Mouse (Mus musculus): ENCODE results near the gene Phlpp2.
"Not testable (repeated sequence)": the region's sequence is repeated elsewhere in the genome, so short reads cannot be mapped to it uniquely, and the experiment has no call there.

Gene Phlpp2

DNA sequence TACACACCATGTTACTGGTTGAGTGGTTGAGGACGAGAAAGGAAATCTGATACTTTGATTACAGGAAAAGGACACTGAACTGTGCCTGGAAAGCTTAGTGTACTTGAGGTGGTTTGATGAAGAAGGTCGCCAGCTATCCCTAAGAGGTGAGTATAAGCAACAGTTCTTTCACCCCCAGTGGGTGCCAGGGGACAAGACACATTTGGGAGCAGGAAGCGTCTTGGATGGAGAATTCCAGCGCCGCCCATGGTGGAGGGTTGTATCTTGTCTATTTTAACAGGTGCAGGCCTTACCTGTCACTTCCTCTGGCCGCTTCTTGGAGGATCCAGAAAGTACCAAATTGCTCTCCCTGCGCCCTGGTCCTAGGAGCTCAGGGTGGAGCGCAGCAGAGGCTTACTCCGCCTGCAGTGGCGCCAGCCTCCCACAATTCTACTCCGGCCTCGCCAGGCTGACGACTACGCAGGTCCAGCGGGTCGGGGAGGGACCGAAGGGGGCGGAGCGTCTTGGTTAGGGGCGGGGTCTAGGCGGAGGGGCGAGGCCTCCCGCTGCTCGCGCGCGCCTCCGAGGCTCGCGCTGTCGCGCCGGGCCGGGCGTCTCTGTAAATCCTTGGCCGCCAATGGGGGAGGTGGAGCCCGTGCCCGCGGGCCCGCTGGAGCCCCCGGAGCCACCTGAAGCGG, at the start of gene Phlpp2:
Phlpp2 (plus strand) TSS at position 540 of the 677 bp plus-strand sequence.
- DNase-seq (ENCODE audit: low spot score): peak; percentile 96

DNA sequence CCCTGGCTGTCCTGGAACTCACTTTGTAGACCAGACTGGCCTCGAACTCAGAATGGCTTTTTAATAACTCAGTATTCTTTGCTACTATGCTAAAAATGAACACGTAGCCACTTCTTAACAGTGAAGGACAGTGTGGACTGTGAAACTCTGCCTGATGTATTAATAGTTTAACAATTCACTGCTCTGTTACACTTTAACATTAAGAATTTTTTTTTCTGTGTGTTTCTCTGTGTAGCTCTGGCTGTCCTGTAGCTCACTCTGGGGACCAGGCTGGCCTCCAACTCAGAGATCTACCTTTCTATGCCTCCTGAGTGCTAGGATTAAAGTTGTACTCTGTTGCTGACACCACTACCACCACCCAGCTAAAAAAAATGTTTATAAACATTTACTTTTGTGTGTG, 44.8 kb upstream of the Phlpp2 start:
- DNase-seq (ENCODE audit: low spot score): no peak

DNA sequence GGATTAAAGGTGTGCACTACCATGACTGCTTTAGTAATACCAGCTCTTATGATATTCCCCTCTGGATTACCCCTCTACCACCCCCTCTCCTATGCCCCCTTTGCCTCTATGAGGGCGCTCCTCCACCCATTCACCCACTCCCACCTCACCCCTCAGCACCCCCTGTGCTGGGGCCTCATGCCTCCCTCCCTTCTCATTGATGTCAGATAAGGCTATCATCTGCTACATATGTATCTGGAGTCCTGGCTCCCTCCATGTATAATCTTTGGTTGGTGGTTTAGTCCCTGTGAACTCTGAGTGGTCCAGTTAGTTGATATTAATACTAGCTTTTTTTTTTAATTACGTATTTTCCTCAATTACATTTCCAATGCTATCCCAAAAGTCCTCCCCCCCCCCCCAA, 28.5 kb upstream of the Phlpp2 start:
- DNase-seq (ENCODE audit: low spot score): no peak

- DNase-seq (ENCODE audit: low spot score): no peak
Measured at GRCm38 (mm10) chr8:109842468-109842867, 25.9 kb upstream of the Phlpp2 start.

- DNase-seq (ENCODE audit: low spot score): no peak
Measured at GRCm38 (mm10) chr8:109847866-109848265, 20.5 kb upstream of the Phlpp2 start.

DNA sequence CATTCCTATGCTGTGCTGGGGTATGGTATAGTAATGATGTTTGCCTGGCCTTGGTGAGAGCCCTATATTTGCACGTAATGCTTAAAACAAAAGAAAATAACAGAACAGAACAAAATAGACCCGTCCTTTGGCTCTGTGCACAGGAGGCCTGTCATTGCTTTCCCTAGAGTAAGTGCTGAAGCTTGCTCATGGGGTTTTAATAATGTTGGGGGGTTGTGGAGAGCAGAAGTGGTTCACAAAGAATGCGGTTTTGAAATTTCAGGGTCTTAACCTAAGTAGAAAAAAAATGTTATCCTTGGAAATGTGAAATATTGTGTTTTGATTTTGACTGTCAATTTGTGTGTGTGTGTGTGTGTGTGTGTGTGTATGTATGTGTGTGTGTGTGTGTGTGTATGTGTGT, 19.4 kb upstream of the Phlpp2 start:
- no peak for DNase-seq (ENCODE audit: low spot score)

DNA sequence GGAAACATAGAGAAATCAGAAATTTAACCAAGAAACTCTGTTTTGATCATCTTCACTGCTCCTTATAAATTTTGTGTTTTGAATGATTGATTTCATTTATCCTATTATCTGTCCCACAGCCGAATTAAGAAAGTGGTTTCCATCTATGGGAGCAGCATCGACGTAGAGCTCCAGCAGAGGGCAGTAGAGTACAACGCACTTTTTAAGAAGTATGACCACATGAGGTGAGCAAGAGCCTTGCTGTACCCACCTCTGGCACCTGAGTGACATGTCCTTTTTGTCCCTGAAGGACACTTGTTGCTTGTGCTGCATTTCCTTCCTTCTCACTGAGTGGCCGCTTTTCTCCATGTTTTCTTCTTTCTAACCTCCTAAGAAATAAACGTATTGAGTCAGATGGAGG, 14.9 kb upstream of the Phlpp2 start:
- peak; percentile 86 for DNase-seq (ENCODE audit: low spot score)

- DNase-seq (ENCODE audit: low spot score): no peak
Measured at GRCm38 (mm10) chr8:109854522-109854921, 13.8 kb upstream of the Phlpp2 start.

DNA sequence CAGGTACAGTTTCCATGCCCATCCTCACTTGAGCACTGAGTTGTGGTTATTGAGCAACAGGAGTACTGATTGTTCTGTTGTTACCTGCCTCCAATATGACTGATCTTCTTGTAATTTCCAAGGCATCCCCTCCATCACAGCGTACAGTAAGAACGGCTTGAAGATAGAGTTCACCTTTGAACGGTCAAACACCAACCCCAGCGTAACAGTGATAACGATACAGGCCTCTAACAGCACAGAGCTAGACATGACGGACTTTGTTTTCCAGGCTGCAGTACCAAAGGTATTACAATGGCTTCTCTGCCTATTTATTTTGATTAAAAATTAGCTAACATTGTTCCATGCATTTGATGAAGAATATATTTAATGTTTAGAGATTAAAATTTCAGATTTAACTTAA, 12.9 kb upstream of the Phlpp2 start:
- DNase-seq (ENCODE audit: low spot score): no peak

- no peak for DNase-seq (ENCODE audit: low spot score)
Measured at GRCm38 (mm10) chr8:109863398-109863797, 4.9 kb upstream of the Phlpp2 start.

DNA sequence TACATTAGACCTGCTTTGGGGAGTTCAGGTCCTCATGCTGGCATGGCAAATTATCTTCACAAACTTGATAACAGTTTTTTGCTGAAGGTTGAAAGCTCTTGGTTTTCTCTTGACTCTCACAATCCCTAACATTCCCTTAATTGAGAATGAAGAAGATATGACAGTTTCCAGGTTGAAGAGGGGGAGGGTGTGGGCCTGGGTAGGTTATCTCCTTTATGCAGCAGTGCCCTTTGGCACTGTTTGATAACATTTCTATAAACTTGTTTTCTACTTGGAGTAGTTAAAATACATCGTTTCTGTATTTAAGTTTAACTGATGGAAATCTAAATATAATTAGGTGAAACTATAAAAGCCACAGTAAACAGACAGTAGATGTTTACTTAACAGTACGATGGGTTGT, 3.5 kb upstream of the Phlpp2 start:
- DNase-seq (ENCODE audit: low spot score): no peak

- DNase-seq (ENCODE audit: low spot score): no peak
Measured at GRCm38 (mm10) chr8:109865536-109865935, 2.8 kb upstream of the Phlpp2 start.

GRCm38 (mm10) chr8:109866690-109867089, 1.7 kb upstream of the Phlpp2 start:
- DNase-seq (ENCODE audit: low spot score): no peak

DNA sequence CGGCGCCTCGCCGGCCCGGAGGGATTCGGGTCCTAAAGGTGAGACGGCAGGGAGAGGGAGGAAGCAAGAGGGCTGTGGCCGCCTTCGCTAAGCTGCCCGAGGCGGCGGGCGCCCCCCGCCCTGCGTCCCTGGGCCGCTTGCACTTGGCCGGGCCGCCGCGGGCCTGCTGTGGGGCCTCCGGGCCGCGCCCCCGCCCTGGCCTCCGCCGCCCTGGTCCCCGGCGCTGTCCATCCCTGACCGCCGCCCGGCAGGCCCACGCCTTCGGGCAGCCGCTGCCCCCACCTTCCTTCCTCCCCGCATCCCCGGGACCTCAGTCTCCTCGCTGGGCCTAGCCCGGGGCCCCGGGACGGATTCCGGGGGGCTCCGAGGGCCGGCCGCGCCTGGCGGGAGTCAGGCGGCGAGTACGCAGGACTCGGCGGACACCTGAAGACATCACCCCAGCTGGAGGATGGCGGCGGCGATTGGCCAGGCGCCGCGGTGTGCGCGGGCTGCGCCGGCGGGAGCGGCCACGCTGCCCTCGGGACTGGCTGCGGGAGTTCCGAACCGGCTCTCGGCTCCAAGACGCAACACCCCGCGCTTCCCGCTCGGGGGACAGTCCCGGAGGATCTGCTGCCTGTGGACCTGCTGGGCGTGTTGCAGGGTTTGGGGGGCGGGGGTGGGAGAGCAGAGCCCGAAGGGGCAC, 479 bp downstream of the Phlpp2 start:
- peak; percentile 63 for DNase-seq (ENCODE audit: low spot score)

- DNase-seq (ENCODE audit: low spot score): no peak
Measured at GRCm38 (mm10) chr8:109871056-109871455, 2.7 kb downstream of the Phlpp2 start.

DNA sequence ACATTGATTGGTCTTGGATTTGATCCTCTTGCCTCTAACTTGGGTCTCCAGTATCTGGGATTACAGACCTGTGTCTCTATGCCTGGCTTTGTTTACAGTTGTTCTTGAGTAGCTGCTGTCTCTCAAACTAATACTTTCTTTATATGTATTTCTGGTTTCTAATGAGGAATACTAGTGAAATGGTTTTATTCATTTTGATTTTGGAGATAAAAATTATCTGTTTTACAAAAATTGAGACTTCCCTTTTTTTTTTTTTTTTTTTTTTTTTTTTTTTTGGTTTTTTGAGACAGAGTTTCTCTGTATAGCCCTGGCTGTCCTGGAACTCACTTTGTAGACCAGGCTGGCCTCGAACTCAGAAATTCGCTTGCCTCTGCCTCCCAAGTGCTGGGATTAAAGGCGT, 5.5 kb downstream of the Phlpp2 start:
- not testable (repeated sequence) for DNase-seq (ENCODE audit: low spot score)

- no peak for DNase-seq (ENCODE audit: low spot score)
Measured at GRCm38 (mm10) chr8:109880012-109880662, 11.8 kb downstream of the Phlpp2 start.

- DNase-seq (ENCODE audit: low spot score): no peak
Measured at GRCm38 (mm10) chr8:109885294-109885693, 17.0 kb downstream of the Phlpp2 start.

GRCm38 (mm10) chr8:109889211-109889610, 20.9 kb downstream of the Phlpp2 start:
- no peak for DNase-seq (ENCODE audit: low spot score)

GRCm38 (mm10) chr8:109890794-109891585, 22.6 kb downstream of the Phlpp2 start:
- no peak for DNase-seq (ENCODE audit: low spot score)

- DNase-seq (ENCODE audit: low spot score): no peak
Measured at GRCm38 (mm10) chr8:109894636-109895035, 26.3 kb downstream of the Phlpp2 start.

DNA sequence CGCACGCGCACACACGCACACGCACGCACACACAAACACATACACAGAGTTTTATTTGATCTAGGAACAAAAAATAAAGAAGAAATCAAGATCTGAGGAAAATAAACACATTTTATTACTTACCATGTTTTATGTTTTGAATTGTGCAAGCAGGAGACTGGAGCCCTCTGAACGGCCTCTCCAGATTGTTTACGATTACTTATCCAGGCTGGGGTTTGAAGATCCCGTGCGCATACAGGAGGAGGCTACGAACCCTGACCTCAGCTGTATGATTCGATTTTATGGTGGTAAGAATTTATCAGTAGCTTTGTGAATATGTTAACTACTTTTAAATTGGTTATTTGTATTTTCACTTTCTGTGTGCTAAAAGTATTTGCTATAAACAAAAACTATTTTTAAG, 27.0 kb downstream of the Phlpp2 start:
- DNase-seq (ENCODE audit: low spot score): no peak

Data from retina, embryonic 14.5 days (tissue).